Mouse (Mus musculus) T-helper 1 cell (primary cell): ENCODE data around the gene Btbd35f26.
"Not testable (repeated sequence)": the region's sequence is repeated elsewhere in the genome, so short reads cannot be mapped to it uniquely, and the experiment has no call there.

ENCODE experiments used
- in situ Hi-C: fragments of 300-600 bp; cut with MboI, MseI; formaldehyde crosslinking; loops from one replicate; pipeline ENCODE4 v1.15.1; 2025; ENCODE audit warnings: high pct_unique_total_duplicates

The Btbd35f26 gene

GRCm38 (mm10) chrX:31336154-31336553, at the start of gene Btbd35f26:
Gene Btbd35f26 (plus strand): TSS chrX:31336454.
- in situ Hi-C loops = not testable (repeated sequence)

GRCm38 (mm10) chrX:31341924-31342323, 5.7 kb downstream of the Btbd35f26 start:
- in situ Hi-C loops = not testable (repeated sequence)

- in situ Hi-C loops = not testable (repeated sequence)
These were observed 47.6 kb downstream of the Btbd35f26 start, which contains the start of gene Btbd35f19 for GRCm38 (mm10) chrX:31383818-31384217. Gene Btbd35f19 (minus strand): TSS chrX:31383918.
